Mouse (Mus musculus): Measurements from ENCODE around the gene Huwe1. TPM values are rescaled to one million over a fixed set of nuclear protein-coding genes. Genes with fewer than 3 reads are reported as not detected.

Gene Huwe1
- polyA plus RNA-seq, 1 experiment, result 574 TPM

- no peaks in the 10 kb centered on the region for H3K4me1 ChIP-seq (ENCODE audit: control insufficient read depth, insufficient read depth, low read length)
- no peak overlapping the region for H3K27ac ChIP-seq (ENCODE audit: insufficient read depth, low read depth, low read length)
- TF ChIP-seq POLR2A (IDR thresholded peaks at IDR 0.05; ENCODE audit: insufficient read depth, low read depth, low read length), result no peak
- TF ChIP-seq CTCF (IDR thresholded peaks at IDR 0.05; ENCODE audit: insufficient read depth, low read depth, low read length), result no peak
- 84% methylated on average over 6 of the region's 6 CpGs for WGBS
- no peak overlapping the region for H3K4me3 ChIP-seq (ENCODE audit: insufficient read depth, low read depth, low read length)
Observed at GRCm38 (mm10) chrX:151929390-151929789, 128.8 kb downstream of the Huwe1 start.

- Histone ChIP-seq H3K4me1 (ENCODE audit: control insufficient read depth, insufficient read depth, low read length) (no peaks in the 10 kb centered on the region), H3K4me3 (ENCODE audit: insufficient read depth, low read depth, low read length) (no peak overlapping the region)
- WGBS, result 34% methylated on average over 2 of the region's 2 CpGs
Observed at GRCm38 (mm10) chrX:151938852-151939251, 138.2 kb downstream of the Huwe1 start.

GRCm38 (mm10) chrX:151946986-151947385 is 146.4 kb downstream of the Huwe1 start:
- Histone ChIP-seq H3K27ac (ENCODE audit: insufficient read depth, low read depth, low read length) (no peak overlapping the region), H3K4me3 (ENCODE audit: insufficient read depth, low read depth, low read length) (no peak overlapping the region), H3K4me1 (ENCODE audit: control insufficient read depth, insufficient read depth, low read length) (no peaks in the 10 kb centered on the region)
- WGBS, result 29% methylated on average over 1 of the region's 1 CpGs
- TF ChIP-seq CTCF (IDR thresholded peaks at IDR 0.05; ENCODE audit: insufficient read depth, low read depth, low read length) (no peak), POLR2A (IDR thresholded peaks at IDR 0.05; ENCODE audit: insufficient read depth, low read depth, low read length) (no peak)

More at GRCm38 (mm10) chrX:151938852-151939251, 138.2 kb downstream of the Huwe1 start:
- no peak for TF ChIP-seq CTCF (IDR thresholded peaks at IDR 0.05; ENCODE audit: insufficient read depth, low read depth, low read length)
- no peak overlapping the region for H3K27ac ChIP-seq (ENCODE audit: insufficient read depth, low read depth, low read length)

- no peak overlapping the region for H3K27ac ChIP-seq (ENCODE audit: insufficient read depth, low read depth, low read length)
- H3K4me1 ChIP-seq (ENCODE audit: control insufficient read depth, insufficient read depth, low read length), result no peaks in the 10 kb centered on the region
- no peak overlapping the region for H3K4me3 ChIP-seq (ENCODE audit: insufficient read depth, low read depth, low read length)
- 71% methylated on average over 3 of the region's 3 CpGs for WGBS
- TF ChIP-seq CTCF (IDR thresholded peaks at IDR 0.05; ENCODE audit: insufficient read depth, low read depth, low read length) (no peak), POLR2A (IDR thresholded peaks at IDR 0.05; ENCODE audit: insufficient read depth, low read depth, low read length) (no peak)
Observed at GRCm38 (mm10) chrX:151947781-151948180, 147.2 kb downstream of the Huwe1 start.

- Histone ChIP-seq H3K4me3 (ENCODE audit: insufficient read depth, low read depth, low read length) (no peak overlapping the region), H3K4me1 (ENCODE audit: control insufficient read depth, insufficient read depth, low read length) (no peaks in the 10 kb centered on the region), H3K27ac (ENCODE audit: insufficient read depth, low read depth, low read length) (no peak overlapping the region)
- 53% methylated on average over 1 of the region's 1 CpGs for WGBS
- TF ChIP-seq CTCF (IDR thresholded peaks at IDR 0.05; ENCODE audit: insufficient read depth, low read depth, low read length) (no peak), POLR2A (IDR thresholded peaks at IDR 0.05; ENCODE audit: insufficient read depth, low read depth, low read length) (no peak)
Observed at GRCm38 (mm10) chrX:151950231-151950630, 149.6 kb downstream of the Huwe1 start.

GRCm38 (mm10) chrX:151951181-151951580 is 150.6 kb downstream of the Huwe1 start:
- Histone ChIP-seq H3K4me1 (ENCODE audit: control insufficient read depth, insufficient read depth, low read length) (no peaks in the 10 kb centered on the region), H3K4me3 (ENCODE audit: insufficient read depth, low read depth, low read length) (no peak overlapping the region), H3K27ac (ENCODE audit: insufficient read depth, low read depth, low read length) (no peak overlapping the region)
- whole genome bisulfite sequencing, result 67% methylated on average over 3 of the region's 3 CpGs
- TF ChIP-seq CTCF (IDR thresholded peaks at IDR 0.05; ENCODE audit: insufficient read depth, low read depth, low read length) (no peak), POLR2A (IDR thresholded peaks at IDR 0.05; ENCODE audit: insufficient read depth, low read depth, low read length) (no peak)

Other genes with a start within 250 kb of the Huwe1 start
- not detected in 2 replicates for gene Hsd17b10, start 201.0 kb downstream of the Huwe1 start, polyA plus RNA-seq (2012; ENCODE audit: insufficient read depth, insufficient read length, low replicate concordance, missing spikeins)
- gene Ribc1, start 215.5 kb downstream of the Huwe1 start, polyA plus RNA-seq (2012; ENCODE audit: insufficient read depth, insufficient read length, low replicate concordance, missing spikeins), result not detected in 2 replicates
- 161 TPM in 1 of 2 replicates, not detected in the other for gene Smc1a, start 215.6 kb downstream of the Huwe1 start, polyA plus RNA-seq (2012; ENCODE audit: insufficient read depth, insufficient read length, low replicate concordance, missing spikeins)

Data from olfactory bulb, adult 2 months (tissue).